Mouse (Mus musculus): ENCODE results near the gene Gm7257.

Gene Gm7257

GRCm38 (mm10) chr9:36431584-36431983 lies at the start of gene Gm7257:
Gene Gm7257, plus strand, starts transcription at chr9:36431884.
- no peak for DNase-seq (ENCODE audit: extremely low read depth, low read depth)

- DNase-seq (ENCODE audit: extremely low read depth, low read depth) = no peak
Observed at GRCm38 (mm10) chr9:36402991-36403390, 28.7 kb upstream of the Gm7257 start.

- no peak for DNase-seq (ENCODE audit: extremely low read depth, low read depth)
Observed at GRCm38 (mm10) chr9:36435051-36435764, 3.5 kb downstream of the Gm7257 start.

- DNase-seq (ENCODE audit: extremely low read depth, low read depth) = no peak
Observed at GRCm38 (mm10) chr9:36475338-36475737, 43.7 kb downstream of the Gm7257 start, which contains the start of gene Gm9513. Gene Gm9513, plus strand, starts transcription at chr9:36475638.
